Mouse (Mus musculus) G1E (cell line): Measurements from ENCODE around the gene Gpr45.

Experiments used
- CTCF ChIP-seq: IDR thresholded peaks from 2 replicates; pipeline ENCODE4 v1.5.1; 2012; ENCODE audit warnings: low read depth, low read length, inconsistent platforms, mixed read lengths
- GATA1 ChIP-seq: IDR thresholded peaks from 2 replicates; pipeline ENCODE4 v1.6.1; 2012; ENCODE audit warnings: borderline replicate concordance, low read length, inconsistent platforms, mixed read lengths
- GATA2 ChIP-seq: IDR thresholded peaks from 2 replicates; pipeline ENCODE4 v1.6.1; 2012; ENCODE audit warnings: low read depth, low read length, inconsistent platforms, borderline replicate concordance
- POLR2AphosphoS5 ChIP-seq: IDR thresholded peaks from 2 replicates; pipeline ENCODE4 v1.6.1; 2012; ENCODE audit warnings: low read depth, low read length, inconsistent platforms; ENCODE audit not compliant: insufficient replicate concordance
- TAL1 ChIP-seq: conservative IDR thresholded peaks from 2 replicates; pipeline ENCODE4 v1.6.1; 2012; ENCODE audit warnings: low read depth, low read length, inconsistent platforms, mixed read lengths

DNA sequence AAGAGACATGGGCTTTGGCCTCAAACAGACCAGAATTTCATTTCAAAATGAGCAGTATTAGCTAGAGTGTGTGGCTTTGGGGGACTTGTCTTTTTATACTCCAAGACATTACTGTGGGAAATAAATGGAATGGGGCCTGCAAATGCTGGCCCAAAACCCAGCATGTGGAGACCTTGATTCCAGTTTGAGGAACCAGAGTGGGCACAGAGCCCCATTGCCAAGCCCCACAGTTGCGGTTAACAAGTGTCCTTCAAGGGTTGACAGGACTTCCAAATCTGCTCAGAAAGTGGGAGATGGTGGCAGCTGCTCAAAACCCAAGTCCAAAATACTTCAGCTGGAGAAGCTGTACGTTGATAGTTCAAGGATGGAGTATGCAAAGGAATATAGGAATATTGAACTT is 36.3 kb downstream of the Gpr45 start:
- TF ChIP-seq CTCF (no peak), GATA2 (no peak), GATA1 (no peak), POLR2AphosphoS5 (no peak), TAL1 (no peak)
